Mouse (Mus musculus): ENCODE measurements at regions not wholly inside any gene's neighbourhood (a gene's known extent, or its start where the extent isn't known, plus 50 kb on each side); places are given as distances from the start of the nearest gene placed in this dataset.
A peak's percentile ranks its signal among the peaks of the same experiment; 100 is the strongest.

- DNase-seq (ENCODE audit: low read depth, low spot score): no peak
These were observed 94.2 kb upstream of the Tut7 start for GRCm38 (mm10) chr13:59917185-59917584.

DNA sequence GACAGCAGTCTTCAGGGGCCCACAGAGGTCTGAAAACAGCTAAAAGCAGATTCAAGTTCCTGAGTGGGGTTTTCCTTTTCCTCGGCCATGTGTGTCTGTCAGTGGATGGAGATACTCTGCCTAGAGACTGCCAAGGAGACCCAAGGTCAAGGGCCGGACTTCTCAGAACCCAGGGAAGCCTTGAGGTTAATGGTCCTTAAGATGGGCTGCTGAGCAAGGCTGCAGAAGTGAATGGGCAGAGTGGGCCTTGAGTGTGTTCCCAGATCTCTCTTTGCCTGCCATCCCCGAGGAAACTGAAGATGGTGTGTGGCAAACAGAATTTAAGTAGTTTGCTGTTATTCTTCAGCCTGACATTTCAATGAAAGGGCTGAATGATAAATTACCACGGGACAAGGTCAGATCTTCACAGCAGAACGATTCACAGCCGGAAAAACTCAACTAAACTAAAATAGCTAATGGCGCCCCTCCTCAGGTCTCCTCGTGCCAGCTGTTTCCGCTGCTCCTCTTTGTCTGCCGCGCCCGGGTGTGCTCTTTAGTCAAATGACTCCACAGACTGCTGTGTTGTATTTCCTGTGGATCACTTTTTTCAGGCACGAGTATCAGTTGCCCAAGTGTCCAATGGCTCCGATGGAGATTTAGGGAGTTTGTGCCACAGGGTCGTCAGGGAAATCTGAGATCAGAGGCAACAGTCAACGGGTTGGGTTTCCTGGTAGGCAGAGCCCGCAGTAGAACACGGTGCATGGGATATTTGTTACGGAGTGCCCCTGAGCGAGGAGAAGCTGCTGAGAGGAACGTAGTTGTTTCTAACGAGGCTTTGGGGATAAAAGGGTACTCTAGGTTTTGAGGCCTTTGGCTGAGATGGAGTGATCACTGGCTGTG lies 93.5 kb upstream of the Tut7 start:
- peak; percentile 15 for DNase-seq (ENCODE audit: low read depth, low spot score)

DNA sequence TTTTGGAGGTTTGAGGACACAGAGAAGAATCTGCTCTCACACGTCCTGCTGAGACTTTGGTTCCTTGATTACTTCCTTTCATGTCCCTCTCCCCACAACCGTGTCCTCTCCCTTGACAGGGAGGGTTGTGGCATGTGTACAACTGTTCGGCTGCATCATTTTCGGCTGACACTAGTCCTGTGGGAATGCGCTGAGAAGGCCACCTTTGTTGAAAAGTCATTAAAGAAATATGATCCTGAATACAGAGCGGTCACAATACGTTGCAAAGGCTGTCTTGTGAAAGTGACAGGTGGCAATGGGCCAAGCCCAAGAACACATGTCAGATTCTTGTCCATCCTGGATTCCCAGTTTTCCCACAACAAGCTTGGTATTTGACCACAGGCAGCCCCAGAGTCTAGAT lies 92.8 kb upstream of the Tut7 start:
- no peak for DNase-seq (ENCODE audit: low read depth, low spot score)

GRCm38 (mm10) chr13:59910179-59911071 lies 87.5 kb upstream of the Tut7 start:
- no peak for DNase-seq (ENCODE audit: low read depth, low spot score)

GRCm38 (mm10) chr13:59909400-59909799 lies 86.5 kb upstream of the Tut7 start:
- DNase-seq (ENCODE audit: low read depth, low spot score): no peak

DNA sequence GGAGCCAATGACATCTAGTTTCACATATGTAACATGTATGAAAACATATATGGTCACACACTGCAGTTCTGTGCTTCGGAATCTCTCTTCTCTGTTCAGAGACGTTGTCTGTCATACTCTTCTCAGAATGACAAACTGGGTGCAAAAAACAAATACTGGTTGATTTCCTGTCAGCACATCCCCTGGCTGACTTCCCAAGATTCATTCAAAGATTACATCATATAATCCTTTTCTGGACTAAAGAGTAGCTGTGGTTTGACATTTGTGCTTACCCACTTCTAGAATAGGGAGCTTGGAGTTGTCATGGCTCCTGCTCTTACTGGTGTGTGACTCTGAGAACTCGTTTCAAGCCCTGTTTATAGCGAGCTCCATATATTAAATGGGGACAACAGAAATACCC lies 85.8 kb upstream of the Tut7 start:
- DNase-seq (ENCODE audit: low read depth, low spot score): no peak

DNA sequence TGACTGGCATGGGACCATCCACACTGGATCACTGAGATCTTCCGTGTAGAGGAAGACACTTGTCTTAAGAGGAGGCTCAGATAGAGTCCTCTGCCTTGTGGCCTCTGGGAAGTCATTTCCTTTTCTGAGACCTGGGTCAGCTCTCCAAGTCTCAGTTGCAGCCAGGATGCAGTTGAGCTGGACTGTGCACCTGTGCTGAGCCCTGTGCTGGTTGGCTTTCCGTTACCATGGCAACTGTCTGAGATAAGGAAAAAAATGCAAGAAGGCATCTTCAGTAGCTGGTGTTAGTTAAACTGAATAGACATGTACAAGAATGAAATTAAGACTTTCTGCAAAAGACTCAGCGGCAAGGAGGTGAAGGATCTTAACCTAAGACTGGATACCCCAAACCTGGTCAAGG lies 82.5 kb upstream of the Tut7 start:
- no peak for DNase-seq (ENCODE audit: low read depth, low spot score)

- DNase-seq (ENCODE audit: low read depth, low spot score): no peak
These were observed 81.5 kb upstream of the Tut7 start for GRCm38 (mm10) chr13:59904415-59904814.

DNA sequence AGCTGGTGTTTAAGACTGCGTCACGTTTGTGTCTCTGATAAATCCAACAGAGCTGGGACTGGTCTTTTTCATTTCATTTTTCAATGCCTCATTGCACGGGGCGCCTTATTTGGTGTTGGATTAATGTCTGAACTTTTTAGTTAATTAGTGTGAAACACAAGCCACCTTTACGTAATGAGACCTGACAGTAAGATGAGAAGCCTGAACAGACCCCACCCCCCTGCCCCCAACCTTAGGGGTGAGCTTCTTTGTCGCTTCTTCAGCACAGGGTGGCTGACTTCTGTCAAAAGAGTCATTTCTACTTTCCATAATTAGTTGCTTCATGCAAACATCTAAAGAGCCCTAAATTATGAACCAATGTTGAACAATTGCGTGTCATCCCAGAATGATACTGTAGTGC lies 76.6 kb upstream of the Tut7 start:
- DNase-seq (ENCODE audit: low read depth, low spot score): no peak

DNA sequence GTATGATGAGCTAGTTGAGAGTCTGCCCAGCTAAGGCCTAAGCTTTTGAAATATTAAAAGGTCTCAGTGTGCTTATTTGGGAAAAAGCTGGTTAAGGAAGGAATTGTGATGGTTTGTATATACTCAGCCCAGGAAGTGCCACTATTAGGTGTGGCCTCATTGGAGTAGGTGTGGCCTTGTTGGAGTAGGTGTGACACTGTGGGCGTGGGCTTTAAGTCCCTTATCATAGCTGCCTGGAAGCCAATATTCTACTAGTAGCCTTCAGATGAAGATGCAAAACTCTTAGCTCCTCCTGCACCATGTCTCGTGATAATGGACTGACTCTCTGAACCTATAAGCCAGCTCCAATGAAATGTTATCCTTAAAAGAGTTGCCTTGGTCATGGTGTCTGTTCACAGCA lies 72.8 kb upstream of the Tut7 start:
- no peak for DNase-seq (ENCODE audit: low read depth, low spot score)

GRCm38 (mm10) chr13:59894094-59894493 lies 71.1 kb upstream of the Tut7 start:
- DNase-seq (ENCODE audit: low read depth, low spot score): no peak

GRCm38 (mm10) chr13:59892961-59893360 lies 70.0 kb upstream of the Tut7 start:
- no peak for DNase-seq (ENCODE audit: low read depth, low spot score)

DNA sequence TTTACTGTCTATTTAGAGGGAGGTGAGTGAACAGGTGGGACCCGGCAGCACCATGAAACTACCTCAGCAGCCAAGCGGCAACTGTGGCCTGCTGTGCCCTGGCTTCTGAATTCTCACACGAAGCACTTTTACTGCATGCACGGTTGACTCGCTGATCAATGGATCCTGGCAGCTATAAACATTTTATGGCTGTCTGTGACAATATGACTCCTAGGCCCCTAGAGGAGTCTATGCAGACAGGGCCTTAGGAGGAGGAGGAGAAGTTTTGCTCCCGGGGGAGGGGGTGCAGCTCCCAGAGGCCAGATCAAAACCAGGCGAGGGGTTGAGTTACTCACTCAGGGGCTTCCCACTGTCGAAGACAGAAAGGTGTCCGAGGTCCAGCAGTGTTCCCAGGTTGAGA lies 69.4 kb upstream of the Tut7 start:
- DNase-seq (ENCODE audit: low read depth, low spot score): no peak

GRCm38 (mm10) chr13:59891737-59892136 lies 68.8 kb upstream of the Tut7 start:
- DNase-seq (ENCODE audit: low read depth, low spot score): no peak

GRCm38 (mm10) chr13:59889468-59890117 lies 66.6 kb upstream of the Tut7 start:
- DNase-seq (ENCODE audit: low read depth, low spot score): peak; percentile 65

DNA sequence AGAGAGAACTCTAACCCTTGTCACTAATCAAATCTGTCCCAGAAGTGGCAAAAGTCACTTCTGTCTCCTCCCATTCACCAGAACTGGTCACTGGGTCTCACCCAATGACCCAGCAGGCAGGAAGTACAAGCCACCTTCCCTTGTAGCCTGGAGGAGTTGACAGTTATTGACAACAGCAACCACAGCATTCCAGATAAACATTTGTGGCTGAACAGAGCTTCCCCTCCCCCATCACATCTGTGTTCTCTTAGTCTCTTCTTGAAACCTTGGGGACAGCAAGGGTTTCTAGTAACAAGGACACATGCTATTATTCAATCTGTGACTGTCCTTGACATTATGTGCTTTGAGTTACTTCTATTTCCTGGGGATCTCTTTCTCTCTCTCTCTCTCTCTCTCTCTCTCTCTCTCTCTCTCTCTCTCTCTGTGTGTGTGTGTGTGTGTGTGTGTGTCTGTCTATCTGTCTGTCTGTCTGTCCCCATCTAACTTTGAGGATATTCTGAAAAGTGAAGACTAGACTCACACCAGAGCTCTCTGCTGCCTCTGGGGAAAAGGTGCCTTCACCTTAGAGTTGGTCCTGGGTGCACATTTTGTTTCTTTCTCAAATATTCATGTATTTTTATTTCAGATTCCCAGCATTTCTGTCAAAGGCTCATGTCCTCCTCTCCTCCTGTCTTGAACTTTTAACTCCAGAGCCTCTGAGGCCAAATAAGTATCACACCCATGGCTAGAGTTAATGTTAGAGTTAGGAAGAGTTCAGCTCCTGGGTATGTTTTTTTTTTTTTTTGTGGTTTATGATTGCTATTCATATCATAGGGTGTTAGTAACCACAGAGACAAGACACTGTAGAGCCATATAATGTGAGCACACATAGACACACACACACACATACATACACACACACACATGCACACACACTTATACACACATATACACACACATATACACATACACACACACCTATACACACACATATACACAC lies 65.4 kb upstream of the Tut7 start:
- no peak for DNase-seq (ENCODE audit: low read depth, low spot score)

GRCm38 (mm10) chr13:59887306-59887705 lies 64.4 kb upstream of the Tut7 start:
- no peak for DNase-seq (ENCODE audit: low read depth, low spot score)

DNA sequence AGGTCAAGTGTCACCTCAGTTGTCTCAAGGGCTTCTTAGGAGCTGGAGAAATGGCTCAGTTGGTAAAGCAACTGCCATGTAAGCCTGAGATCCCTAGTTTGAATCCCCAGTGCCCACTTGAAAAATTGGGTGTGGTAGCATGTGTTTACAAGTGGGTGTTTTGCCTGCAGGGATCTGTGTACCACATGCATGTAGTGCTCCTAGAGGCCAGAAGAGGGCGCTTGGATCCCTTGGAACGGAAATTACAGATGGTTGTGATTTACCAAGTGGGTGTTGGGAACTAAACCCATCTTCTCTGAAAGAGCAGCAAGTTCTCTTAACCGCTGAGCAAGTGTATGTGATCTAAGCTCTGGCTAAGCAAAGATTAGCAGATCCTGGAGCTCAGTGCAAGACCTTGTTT lies 63.6 kb upstream of the Tut7 start:
- DNase-seq (ENCODE audit: low read depth, low spot score): peak; percentile 66

- DNase-seq (ENCODE audit: low read depth, low spot score): no peak
These were observed 59.2 kb upstream of the Tut7 start for GRCm38 (mm10) chr13:59881989-59882784.

GRCm38 (mm10) chr13:59880055-59880454 lies 57.1 kb upstream of the Tut7 start:
- DNase-seq (ENCODE audit: low read depth, low spot score): no peak
